Mouse (Mus musculus): ENCODE results near the gene Zfp658. TPM values are rescaled to one million over a fixed set of nuclear protein-coding genes. Genes with fewer than 3 reads are reported as not detected.

The Zfp658 gene
- polyA plus RNA-seq, 1 experiment, result 1.5 TPM

- Histone ChIP-seq H3K36me3 (ENCODE audit: control insufficient read depth, insufficient read depth, low read length) (no peaks in the 10 kb centered on the region), H3K4me1 (replicated peaks; ENCODE audit: control insufficient read depth, insufficient read depth, low read length) (peaks cover 4% of the 10 kb centered on the region; the same call in 1 of the 2 replicates), H3K27me3 (ENCODE audit: control insufficient read depth, insufficient read depth, low read length) (no peaks in the 10 kb centered on the region), H3K4me3 (ENCODE audit: control insufficient read depth, insufficient read depth, low read length) (no peak overlapping the region), H3K27ac (ENCODE audit: control insufficient read depth, insufficient read depth, low read length) (no peak overlapping the region)
- TF ChIP-seq CTCF (IDR thresholded peaks at IDR 0.05; ENCODE audit: borderline replicate concordance, control insufficient read depth, extremely low read depth, insufficient read depth, low read length, poor library complexity), result no peak
- TF ChIP-seq POLR2A (IDR thresholded peaks at IDR 0.05; ENCODE audit: control insufficient read depth, extremely low read depth, insufficient read depth, low read length, poor library complexity), result no peak
- WGBS, result 43% methylated on average over 5 of the region's 5 CpGs
- DNase-seq, result no peak
These were observed 45.8 kb downstream of the Zfp658 start for GRCm38 (mm10) chr7:43607743-43608287.

DNA sequence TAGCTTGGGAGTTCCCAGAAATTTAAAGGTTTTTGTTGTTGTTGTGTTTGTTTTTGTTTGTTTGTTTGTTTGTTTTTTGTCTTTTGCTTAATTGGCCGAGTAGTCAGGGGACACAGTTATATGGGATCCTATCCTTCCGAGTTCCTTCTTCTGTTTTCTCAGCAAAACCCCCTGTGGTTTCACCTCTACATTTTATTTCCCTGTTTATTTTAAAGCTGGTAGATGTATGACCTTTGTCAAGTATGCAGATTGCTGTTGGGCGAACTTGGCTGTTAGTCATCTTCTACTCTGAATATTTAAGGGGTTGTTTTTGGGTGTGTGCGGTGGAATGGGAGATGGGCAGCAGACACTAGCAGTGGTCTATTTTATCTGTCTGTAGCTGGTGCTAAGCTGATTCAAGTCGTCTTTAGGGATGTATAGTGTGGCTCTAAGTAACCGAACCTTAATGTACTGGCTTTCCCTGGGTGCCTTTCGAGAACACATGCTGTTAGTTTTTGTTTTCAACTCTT lies 46.3 kb downstream of the Zfp658 start:
- Histone ChIP-seq H3K27me3 (ENCODE audit: control insufficient read depth, insufficient read depth, low read length) (no peaks in the 10 kb centered on the region), H3K4me3 (ENCODE audit: control insufficient read depth, insufficient read depth, low read length) (no peak overlapping the region), H3K4me1 (replicated peaks; ENCODE audit: control insufficient read depth, insufficient read depth, low read length) (peaks cover 4% of the 10 kb centered on the region; the same call in 1 of the 2 replicates), H3K27ac (ENCODE audit: control insufficient read depth, insufficient read depth, low read length) (no peak overlapping the region), H3K36me3 (ENCODE audit: control insufficient read depth, insufficient read depth, low read length) (no peaks in the 10 kb centered on the region)
- DNase-seq, result no peak
- no peak for TF ChIP-seq CTCF (IDR thresholded peaks at IDR 0.05; ENCODE audit: borderline replicate concordance, control insufficient read depth, extremely low read depth, insufficient read depth, low read length, poor library complexity)
- no peak for TF ChIP-seq POLR2A (IDR thresholded peaks at IDR 0.05; ENCODE audit: control insufficient read depth, extremely low read depth, insufficient read depth, low read length, poor library complexity)
- 65% methylated on average over 7 of the region's 7 CpGs for WGBS

DNA sequence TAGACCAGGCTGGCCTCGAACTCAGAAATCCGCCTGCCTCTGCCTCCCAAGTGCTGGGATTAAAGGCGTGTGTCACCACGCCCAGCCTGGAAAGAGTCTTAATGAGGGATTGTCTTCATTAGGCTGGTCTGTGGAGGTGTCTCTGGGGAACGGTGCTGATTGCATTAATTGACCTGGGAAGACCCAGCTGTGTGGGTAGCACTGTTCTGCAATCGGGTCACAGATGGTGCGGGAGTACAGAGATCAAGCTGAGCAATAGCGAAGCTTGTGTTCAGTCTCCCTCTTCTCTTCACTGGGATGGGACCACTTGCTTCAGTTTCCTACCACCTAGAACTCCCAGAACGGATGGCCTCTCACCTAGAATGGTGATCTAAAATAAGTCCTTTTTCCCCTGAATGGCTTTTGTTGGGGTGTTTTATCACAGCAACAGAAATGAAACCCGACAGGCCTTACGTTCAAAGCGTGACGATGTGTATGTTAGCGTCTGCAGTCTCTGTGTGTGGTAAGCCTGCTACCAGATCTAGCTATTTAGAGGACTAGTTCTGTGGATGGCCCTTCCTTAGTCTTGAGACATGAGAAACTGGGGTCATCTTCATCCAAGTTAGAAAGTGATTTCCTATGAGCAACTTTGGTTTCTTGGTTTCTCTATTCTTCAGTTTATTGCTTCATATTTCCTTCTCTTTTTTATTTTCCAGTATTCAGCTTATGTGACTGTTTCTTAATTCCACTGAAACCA lies 51.9 kb downstream of the Zfp658 start:
- no peak for DNase-seq
- TF ChIP-seq POLR2A (IDR thresholded peaks at IDR 0.05; ENCODE audit: control insufficient read depth, extremely low read depth, insufficient read depth, low read length, poor library complexity) (no peak), CTCF (IDR thresholded peaks at IDR 0.05; ENCODE audit: borderline replicate concordance, control insufficient read depth, extremely low read depth, insufficient read depth, low read length, poor library complexity) (no peak)
- no peaks in the 10 kb centered on the region for H3K36me3 ChIP-seq (ENCODE audit: control insufficient read depth, insufficient read depth, low read length)
- no peak overlapping the region for H3K4me3 ChIP-seq (ENCODE audit: control insufficient read depth, insufficient read depth, low read length)
- no peak overlapping the region for H3K27ac ChIP-seq (ENCODE audit: control insufficient read depth, insufficient read depth, low read length)
- no peaks in the 10 kb centered on the region for H3K4me1 ChIP-seq (replicated peaks; ENCODE audit: control insufficient read depth, insufficient read depth, low read length)
- 96% methylated on average over 14 of the region's 14 CpGs for whole genome bisulfite sequencing
- no peaks in the 10 kb centered on the region for H3K27me3 ChIP-seq (ENCODE audit: control insufficient read depth, insufficient read depth, low read length)

DNA sequence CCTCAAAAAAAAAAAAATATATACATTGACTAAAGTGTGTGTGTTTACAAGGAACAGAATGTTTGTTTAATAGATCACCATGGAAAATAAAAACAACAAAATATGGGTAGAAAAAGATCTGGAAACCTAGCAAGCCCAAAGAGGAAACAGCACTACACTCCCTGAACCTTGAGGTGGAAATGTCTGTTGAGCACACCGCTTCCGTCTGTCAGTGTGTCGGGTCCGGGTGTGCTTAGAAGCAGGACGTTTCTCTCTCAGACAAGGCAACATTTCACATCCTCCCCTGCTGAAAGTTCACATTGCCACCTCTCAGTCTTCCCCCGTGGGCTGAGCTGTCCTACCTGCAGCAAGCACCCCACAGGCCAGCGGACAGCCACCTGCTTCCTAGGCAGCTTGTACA lies 60.9 kb downstream of the Zfp658 start:
- H3K36me3 ChIP-seq (ENCODE audit: control insufficient read depth, insufficient read depth, low read length), result no peaks in the 10 kb centered on the region
- H3K4me3 ChIP-seq (ENCODE audit: control insufficient read depth, insufficient read depth, low read length), result no peak overlapping the region
- H3K27me3 ChIP-seq (ENCODE audit: control insufficient read depth, insufficient read depth, low read length), result no peaks in the 10 kb centered on the region
- H3K27ac ChIP-seq (ENCODE audit: control insufficient read depth, insufficient read depth, low read length), result no peak overlapping the region
- no peak for TF ChIP-seq POLR2A (IDR thresholded peaks at IDR 0.05; ENCODE audit: control insufficient read depth, extremely low read depth, insufficient read depth, low read length, poor library complexity)
- no peak for TF ChIP-seq CTCF (IDR thresholded peaks at IDR 0.05; ENCODE audit: borderline replicate concordance, control insufficient read depth, extremely low read depth, insufficient read depth, low read length, poor library complexity)
- H3K4me1 ChIP-seq (replicated peaks; ENCODE audit: control insufficient read depth, insufficient read depth, low read length), result no peaks in the 10 kb centered on the region; the same call in 1 of the 2 replicates
- WGBS, result 57% methylated on average over 7 of the region's 7 CpGs
- no peak for DNase-seq

GRCm38 (mm10) chr7:43623819-43624218 lies 61.8 kb downstream of the Zfp658 start:
- H3K36me3 ChIP-seq (ENCODE audit: control insufficient read depth, insufficient read depth, low read length), result no peaks in the 10 kb centered on the region
- H3K4me1 ChIP-seq (replicated peaks; ENCODE audit: control insufficient read depth, insufficient read depth, low read length), result no peaks in the 10 kb centered on the region; the same call in 1 of the 2 replicates
- H3K4me3 ChIP-seq (ENCODE audit: control insufficient read depth, insufficient read depth, low read length), result no peak overlapping the region
- TF ChIP-seq POLR2A (IDR thresholded peaks at IDR 0.05; ENCODE audit: control insufficient read depth, extremely low read depth, insufficient read depth, low read length, poor library complexity), result no peak
- no peak for TF ChIP-seq CTCF (IDR thresholded peaks at IDR 0.05; ENCODE audit: borderline replicate concordance, control insufficient read depth, extremely low read depth, insufficient read depth, low read length, poor library complexity)
- H3K27ac ChIP-seq (ENCODE audit: control insufficient read depth, insufficient read depth, low read length), result no peak overlapping the region
- no peak for DNase-seq
- no peaks in the 10 kb centered on the region for H3K27me3 ChIP-seq (ENCODE audit: control insufficient read depth, insufficient read depth, low read length)
- 77% methylated on average over 10 of the region's 10 CpGs for WGBS

Other genes with a start within 250 kb of the Zfp658 start
- 5.6 and 6.7 TPM in 2 replicates for gene Zfp715, start 249.0 kb upstream of the Zfp658 start, polyA plus RNA-seq (2012; rRNA removed)
- 1.5 and 2.0 TPM in 2 replicates for gene Siglecf, start 210.9 kb upstream of the Zfp658 start, polyA plus RNA-seq (2012; rRNA removed)
- 13.8 and 17.8 TPM in 2 replicates for gene Siglecg, start 154.1 kb upstream of the Zfp658 start, polyA plus RNA-seq (2012; rRNA removed)
- 0.04 TPM in 1 of 2 replicates, not detected in the other for gene Lim2, start 134.6 kb upstream of the Zfp658 start, polyA plus RNA-seq (2012; rRNA removed)
- gene Nkg7, start 125.2 kb upstream of the Zfp658 start, polyA plus RNA-seq (2012; rRNA removed), result 57.9 and 69.4 TPM in 2 replicates
- gene Cldnd2, start 121.5 kb upstream of the Zfp658 start, polyA plus RNA-seq (2012; rRNA removed), result not detected in 2 replicates
- gene Etfb, start 118.2 kb upstream of the Zfp658 start, polyA plus RNA-seq (2012; rRNA removed), result 61.4 and 79.7 TPM in 2 replicates
- gene Gm45233, start 118.1 kb upstream of the Zfp658 start, polyA plus RNA-seq (2012; rRNA removed), result 0.59 and 1.8 TPM in 2 replicates
- 2.7 and 3.8 TPM in 2 replicates for gene Vsig10l, start 99.1 kb upstream of the Zfp658 start, polyA plus RNA-seq (2012; rRNA removed)
- 1.1 and 1.2 TPM in 2 replicates for gene Iglon5, start 72.2 kb upstream of the Zfp658 start, polyA plus RNA-seq (2012; rRNA removed)
- gene 4931406B18Rik, start 56.3 kb upstream of the Zfp658 start, polyA plus RNA-seq (2012; rRNA removed), result 0.03 TPM in 1 of 2 replicates, not detected in the other
- 12.3 and 15.8 TPM in 2 replicates for gene Cd33, start 17.8 kb upstream of the Zfp658 start, polyA plus RNA-seq (2012; rRNA removed)
- 2.4 and 2.7 TPM in 2 replicates for gene Zfp719, start 17.4 kb downstream of the Zfp658 start, polyA plus RNA-seq (2012; rRNA removed)
- gene Zfp819, start 44.9 kb downstream of the Zfp658 start, polyA plus RNA-seq (2012; rRNA removed), result 0.07 and 0.08 TPM in 2 replicates
- gene Ceacam18, start 72.5 kb downstream of the Zfp658 start, polyA plus RNA-seq (2012; rRNA removed), result 0.85 and 1.0 TPM in 2 replicates
- 2.5 and 2.8 TPM in 2 replicates for gene Siglece, start 97.9 kb downstream of the Zfp658 start, polyA plus RNA-seq (2012; rRNA removed)
- gene Ctu1, start 109.8 kb downstream of the Zfp658 start, polyA plus RNA-seq (2012; rRNA removed), result 15.0 and 17.0 TPM in 2 replicates
- gene Klk14, start 128.2 kb downstream of the Zfp658 start, polyA plus RNA-seq (2012; rRNA removed), result 1.9 and 2.0 TPM in 2 replicates
- 3.6 and 4.4 TPM in 2 replicates for gene Klk13, start 150.3 kb downstream of the Zfp658 start, polyA plus RNA-seq (2012; rRNA removed)
- 0.33 and 0.85 TPM in 2 replicates for gene Klk12, start 206.6 kb downstream of the Zfp658 start, polyA plus RNA-seq (2012; rRNA removed)
- gene Klk11, start 212.3 kb downstream of the Zfp658 start, polyA plus RNA-seq (2012; rRNA removed), result 0.32 and 0.81 TPM in 2 replicates
- gene Klk10, start 218.8 kb downstream of the Zfp658 start, polyA plus RNA-seq (2012; rRNA removed), result 1.7 and 3.3 TPM in 2 replicates
- 0.17 and 0.51 TPM in 2 replicates for gene Klk9, start 229.6 kb downstream of the Zfp658 start, polyA plus RNA-seq (2012; rRNA removed)
- gene Klk8, start 235.3 kb downstream of the Zfp658 start, polyA plus RNA-seq (2012; rRNA removed), result 24.8 and 28.9 TPM in 2 replicates
- 0.96 and 2.1 TPM in 2 replicates for gene Klk7, start 249.0 kb downstream of the Zfp658 start, polyA plus RNA-seq (2012; rRNA removed)